Mouse (Mus musculus) spleen, adult 2 months (tissue): ENCODE data around the gene Pkhd1.

Experiments used
- CTCF ChIP-seq: fragments of 200-500 bp; IDR thresholded peaks from 2 replicates; pipeline ENCODE4 v1.5.1; 2011; ENCODE audit warnings: mild to moderate bottlenecking, inconsistent platforms; ENCODE audit not compliant: insufficient read depth, insufficient read length, insufficient replicate concordance; ENCODE audit errors: extremely low read depth
- POLR2A ChIP-seq: fragments of 200-500 bp; IDR thresholded peaks from 2 replicates; pipeline ENCODE4 v1.6.1; 2011; ENCODE audit warnings: low read depth, low read length, inconsistent platforms

DNA sequence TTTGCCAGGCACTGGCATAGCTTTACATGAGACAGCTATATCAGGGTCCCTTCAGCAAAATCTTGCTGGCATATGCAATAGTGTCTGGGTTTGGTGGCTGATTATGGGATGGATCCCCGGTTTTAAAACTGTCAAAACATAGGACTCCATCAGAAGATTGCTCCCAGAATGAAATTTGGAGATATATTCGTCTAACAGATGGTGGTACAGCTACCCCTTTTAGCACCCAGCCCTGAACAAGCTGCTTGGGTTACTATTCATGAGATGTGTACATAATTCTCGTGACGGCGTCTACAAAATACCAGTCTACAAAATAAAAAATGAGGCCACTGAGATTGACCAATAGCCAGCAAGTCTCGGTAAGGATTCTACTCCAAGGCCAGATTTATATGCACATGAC is 147.5 kb downstream of the Pkhd1 start:
- TF ChIP-seq CTCF (no peak), POLR2A (no peak)
